Mouse (Mus musculus): Measurements from ENCODE around the gene Fgfr2. TPM values are rescaled to one million over a fixed set of nuclear protein-coding genes. Genes with fewer than 3 reads are reported as not detected.

The Fgfr2 gene
- polyA plus RNA-seq, 1 experiment from 2014 or later, result 20.3 TPM

DNA sequence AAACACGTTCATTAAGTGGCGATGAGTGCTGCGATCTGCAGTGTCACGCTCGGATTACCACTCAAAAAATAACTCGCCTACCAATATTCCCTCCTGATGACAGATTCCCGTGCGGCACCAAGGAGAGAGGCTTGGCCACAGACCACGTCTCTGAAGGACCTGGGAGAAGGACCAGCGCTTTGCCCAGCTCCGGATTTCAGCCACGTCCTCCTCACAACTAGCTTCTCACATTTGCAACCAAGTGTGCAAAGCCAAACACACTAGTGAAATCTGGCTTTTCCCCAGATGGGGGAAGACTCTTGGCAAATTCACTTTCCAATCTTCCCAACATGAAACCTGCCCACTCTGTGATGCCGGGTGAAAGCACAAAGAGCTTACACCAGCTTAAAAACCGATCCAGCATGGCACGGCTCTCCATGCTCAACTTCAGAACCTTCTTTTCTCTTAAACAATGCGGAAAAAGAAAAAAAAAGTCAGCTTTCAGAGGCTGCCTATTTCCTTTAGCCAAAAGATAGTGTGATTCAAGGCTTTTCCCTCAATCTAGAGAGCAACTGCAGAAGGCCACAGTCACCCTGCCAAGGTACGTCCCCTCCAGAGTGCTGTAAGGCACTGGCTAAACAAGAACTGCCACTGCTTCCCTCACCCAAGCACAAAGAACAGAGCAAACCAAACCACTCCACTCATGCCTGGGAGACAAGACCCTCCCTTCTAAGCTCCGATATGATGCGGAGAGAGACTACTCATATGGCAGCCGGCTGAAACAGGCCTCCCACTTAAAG, 2862.1 kb downstream of the Fgfr2 start:
- Histone ChIP-seq H3K27me3 (ENCODE audit: control insufficient read depth, insufficient read depth, low read length) (peaks cover 7% of the 10 kb centered on the region), H3K9ac (ENCODE audit: low read length) (no peak overlapping the region), H3K4me3 (ENCODE audit: low read length) (peak overlapping the region; percentile 22; the same call in 1 of the 2 replicates), H3K4me2 (ENCODE audit: low read depth, low read length) (peak overlapping the region; percentile 98; the same call in 1 of the 2 replicates), H3K9me3 (replicated peaks; ENCODE audit: control insufficient read depth, low read length) (no peaks in the 10 kb centered on the region), H3K27ac (ENCODE audit: low read length) (no peak overlapping the region), H3K4me1 (ENCODE audit: control insufficient read depth, insufficient read depth, low read length) (peaks cover 8% of the 10 kb centered on the region; the same call in 1 of the 2 replicates), H3K36me3 (ENCODE audit: control insufficient read depth, insufficient read depth) (no peaks in the 10 kb centered on the region)
- WGBS, result 69% methylated on average over 20 of the region's 20 CpGs
- no peak for ATAC-seq (replicated peaks; ENCODE audit: extremely low read depth, insufficient read depth, low FRiP score)

DNA sequence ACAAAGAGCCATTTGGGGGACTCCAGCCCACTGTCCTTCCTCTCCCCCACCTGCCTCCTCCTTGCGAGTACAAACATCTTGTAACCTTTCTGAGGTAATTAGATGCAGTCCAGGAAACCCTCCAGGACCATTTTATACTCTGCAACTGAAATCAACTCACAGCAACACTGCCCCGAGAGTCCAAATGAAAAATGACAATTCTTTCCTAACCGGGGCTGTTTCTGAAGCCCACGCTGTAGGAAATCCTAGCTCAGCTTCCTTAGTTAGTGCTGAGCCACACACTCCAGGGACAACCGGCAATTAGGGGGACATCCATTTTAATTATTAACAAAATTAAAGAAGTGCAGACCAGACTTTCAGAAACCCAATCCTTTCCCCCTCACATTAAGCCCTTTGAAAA, 2863.1 kb downstream of the Fgfr2 start:
- H3K4me2 ChIP-seq (ENCODE audit: low read depth, low read length), result peak overlapping the region; percentile 5; the same call in 1 of the 2 replicates

GRCm38 (mm10) chr7:130258704-130259295, 2864.3 kb downstream of the Fgfr2 start:
- Histone ChIP-seq H3K9ac (ENCODE audit: low read length) (no peak overlapping the region), H3K4me1 (ENCODE audit: control insufficient read depth, insufficient read depth, low read length) (no peaks in the 10 kb centered on the region)
- WGBS, result 33% methylated on average over 9 of the region's 9 CpGs

More for the DNA sequence above, 2863.1 kb downstream of the Fgfr2 start:
- no peak for ATAC-seq (replicated peaks; ENCODE audit: extremely low read depth, insufficient read depth, low FRiP score)
- Histone ChIP-seq H3K9ac (ENCODE audit: low read length) (no peak overlapping the region), H3K36me3 (ENCODE audit: control insufficient read depth, insufficient read depth) (no peaks in the 10 kb centered on the region), H3K27ac (ENCODE audit: low read length) (no peak overlapping the region), H3K27me3 (ENCODE audit: control insufficient read depth, insufficient read depth, low read length) (peaks cover 7% of the 10 kb centered on the region), H3K4me1 (ENCODE audit: control insufficient read depth, insufficient read depth, low read length) (peaks cover 8% of the 10 kb centered on the region; the same call in 1 of the 2 replicates), H3K4me3 (ENCODE audit: low read length) (no peak overlapping the region), H3K9me3 (replicated peaks; ENCODE audit: control insufficient read depth, low read length) (no peaks in the 10 kb centered on the region)
- 42% methylated on average over 5 of the region's 5 CpGs for WGBS

GRCm38 (mm10) chr7:130257991-130258703, 2865.0 kb downstream of the Fgfr2 start:
- Histone ChIP-seq H3K4me3 (ENCODE audit: low read length) (no peak overlapping the region), H3K4me2 (ENCODE audit: low read depth, low read length) (peak overlapping the region; percentile 26; the same call in 1 of the 2 replicates), H3K9me3 (replicated peaks; ENCODE audit: control insufficient read depth, low read length) (no peaks in the 10 kb centered on the region), H3K9ac (ENCODE audit: low read length) (no peak overlapping the region), H3K27ac (ENCODE audit: low read length) (no peak overlapping the region), H3K4me1 (ENCODE audit: control insufficient read depth, insufficient read depth, low read length) (no peaks in the 10 kb centered on the region), H3K36me3 (ENCODE audit: control insufficient read depth, insufficient read depth) (no peaks in the 10 kb centered on the region), H3K27me3 (ENCODE audit: control insufficient read depth, insufficient read depth, low read length) (no peaks in the 10 kb centered on the region)
- WGBS, result 55% methylated on average over 8 of the region's 8 CpGs
- no peak for ATAC-seq (replicated peaks; ENCODE audit: extremely low read depth, insufficient read depth, low FRiP score)

More at GRCm38 (mm10) chr7:130258704-130259295, 2864.3 kb downstream of the Fgfr2 start:
- no peaks in the 10 kb centered on the region for H3K9me3 ChIP-seq (replicated peaks; ENCODE audit: control insufficient read depth, low read length)
- no peak for ATAC-seq (replicated peaks; ENCODE audit: extremely low read depth, insufficient read depth, low FRiP score)
- H3K4me3 ChIP-seq (ENCODE audit: low read length), result no peak overlapping the region
- peak overlapping the region; percentile 26; the same call in 1 of the 2 replicates for H3K4me2 ChIP-seq (ENCODE audit: low read depth, low read length)
- H3K27me3 ChIP-seq (ENCODE audit: control insufficient read depth, insufficient read depth, low read length), result peaks cover 4% of the 10 kb centered on the region
- H3K27ac ChIP-seq (ENCODE audit: low read length), result no peak overlapping the region
- no peaks in the 10 kb centered on the region for H3K36me3 ChIP-seq (ENCODE audit: control insufficient read depth, insufficient read depth)

DNA sequence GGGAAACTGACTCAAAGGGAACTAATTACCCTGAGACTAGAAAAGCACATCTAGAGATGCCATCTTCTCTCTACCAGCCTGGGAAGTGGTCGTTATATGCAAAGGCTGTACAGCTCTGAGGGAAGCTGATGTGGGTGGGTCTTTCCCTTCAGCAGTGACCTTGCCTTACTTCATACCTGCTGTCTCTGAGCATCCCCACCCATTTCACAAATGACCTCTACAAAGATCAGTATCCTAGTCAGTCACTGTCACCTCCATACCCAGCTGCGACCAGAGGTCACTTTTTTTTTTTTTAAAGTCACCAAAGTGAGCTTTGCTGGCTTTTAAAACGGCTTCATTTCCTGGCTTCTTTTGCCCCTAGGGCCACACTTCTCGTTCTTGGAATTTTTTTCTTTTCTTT, 2869.9 kb downstream of the Fgfr2 start:
- Histone ChIP-seq H3K36me3 (ENCODE audit: control insufficient read depth, insufficient read depth) (no peaks in the 10 kb centered on the region), H3K4me2 (ENCODE audit: low read depth, low read length) (no peak overlapping the region), H3K9ac (ENCODE audit: low read length) (no peak overlapping the region), H3K9me3 (replicated peaks; ENCODE audit: control insufficient read depth, low read length) (no peaks in the 10 kb centered on the region), H3K4me3 (ENCODE audit: low read length) (no peak overlapping the region), H3K4me1 (ENCODE audit: control insufficient read depth, insufficient read depth, low read length) (no peaks in the 10 kb centered on the region; the same call in 1 of the 2 replicates), H3K27me3 (ENCODE audit: control insufficient read depth, insufficient read depth, low read length) (no peaks in the 10 kb centered on the region), H3K27ac (ENCODE audit: low read length) (no peak overlapping the region)
- 62% methylated on average over 4 of the region's 4 CpGs for WGBS
- no peak for ATAC-seq (replicated peaks; ENCODE audit: extremely low read depth, insufficient read depth, low FRiP score)

DNA sequence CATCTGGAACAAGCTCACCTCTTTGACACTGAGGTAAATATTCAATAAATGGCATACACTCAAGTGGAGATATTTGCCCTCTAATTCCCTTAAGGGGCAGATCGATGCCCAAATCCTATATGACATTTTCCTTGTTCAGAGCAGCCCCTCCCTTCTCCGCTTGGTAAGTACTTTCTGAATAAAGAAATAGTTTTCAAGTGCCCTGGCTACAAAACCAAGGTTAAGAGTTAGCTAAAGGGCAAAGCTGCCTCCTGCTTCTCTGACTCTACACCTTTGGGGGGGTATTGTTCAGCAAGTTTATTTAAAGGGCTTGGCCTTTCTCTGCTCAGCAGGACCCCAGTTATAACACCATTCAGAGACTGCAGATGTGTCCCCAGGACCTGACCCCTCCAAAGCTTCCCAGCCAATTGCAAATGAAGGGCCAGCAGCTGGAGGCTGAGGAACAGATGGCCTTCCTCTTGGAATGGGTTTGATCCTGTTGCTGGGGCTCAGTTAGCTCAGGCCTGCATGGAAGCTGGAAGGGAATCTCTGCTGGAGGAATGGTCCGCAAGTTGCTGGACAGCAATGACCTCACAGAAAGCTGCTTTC, 2871.1 kb downstream of the Fgfr2 start:
- Histone ChIP-seq H3K27me3 (ENCODE audit: control insufficient read depth, insufficient read depth, low read length) (no peaks in the 10 kb centered on the region), H3K36me3 (ENCODE audit: control insufficient read depth, insufficient read depth) (no peaks in the 10 kb centered on the region), H3K4me3 (ENCODE audit: low read length) (no peak overlapping the region), H3K9me3 (replicated peaks; ENCODE audit: control insufficient read depth, low read length) (no peaks in the 10 kb centered on the region), H3K4me1 (ENCODE audit: control insufficient read depth, insufficient read depth, low read length) (no peaks in the 10 kb centered on the region; the same call in 1 of the 2 replicates), H3K4me2 (ENCODE audit: low read depth, low read length) (no peak overlapping the region), H3K27ac (ENCODE audit: low read length) (no peak overlapping the region), H3K9ac (ENCODE audit: low read length) (no peak overlapping the region)
- ATAC-seq (replicated peaks; ENCODE audit: extremely low read depth, insufficient read depth, low FRiP score), result no peak
- 76% methylated on average over 3 of the region's 3 CpGs for WGBS

DNA sequence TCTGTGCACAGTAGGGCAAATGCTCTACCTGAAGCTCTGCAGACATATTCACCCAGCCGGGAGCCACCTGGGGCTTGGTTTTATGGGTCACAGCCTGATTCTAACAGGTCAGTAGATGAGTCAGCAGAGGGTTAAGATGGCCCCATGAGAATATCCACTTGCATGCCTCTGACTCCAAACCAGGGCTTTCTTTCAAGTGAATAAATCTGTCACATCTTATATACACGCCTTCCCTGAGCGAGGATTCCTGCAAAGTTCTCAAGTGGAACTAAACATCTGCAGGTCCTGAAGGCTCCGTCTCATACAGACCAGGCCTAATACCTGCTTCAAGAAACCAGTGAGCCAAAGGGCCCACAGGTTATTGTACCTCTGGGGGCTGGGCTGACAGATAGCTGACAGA, 2872.2 kb downstream of the Fgfr2 start:
- ATAC-seq (replicated peaks; ENCODE audit: extremely low read depth, insufficient read depth, low FRiP score), result no peak
- Histone ChIP-seq H3K4me2 (ENCODE audit: low read depth, low read length) (no peak overlapping the region), H3K9me3 (replicated peaks; ENCODE audit: control insufficient read depth, low read length) (no peaks in the 10 kb centered on the region), H3K9ac (ENCODE audit: low read length) (no peak overlapping the region), H3K4me1 (ENCODE audit: control insufficient read depth, insufficient read depth, low read length) (no peaks in the 10 kb centered on the region; the same call in 1 of the 2 replicates), H3K4me3 (ENCODE audit: low read length) (no peak overlapping the region), H3K36me3 (ENCODE audit: control insufficient read depth, insufficient read depth) (no peaks in the 10 kb centered on the region), H3K27me3 (ENCODE audit: control insufficient read depth, insufficient read depth, low read length) (no peaks in the 10 kb centered on the region), H3K27ac (ENCODE audit: low read length) (no peak overlapping the region)
- 65% methylated on average over 4 of the region's 4 CpGs for WGBS

DNA sequence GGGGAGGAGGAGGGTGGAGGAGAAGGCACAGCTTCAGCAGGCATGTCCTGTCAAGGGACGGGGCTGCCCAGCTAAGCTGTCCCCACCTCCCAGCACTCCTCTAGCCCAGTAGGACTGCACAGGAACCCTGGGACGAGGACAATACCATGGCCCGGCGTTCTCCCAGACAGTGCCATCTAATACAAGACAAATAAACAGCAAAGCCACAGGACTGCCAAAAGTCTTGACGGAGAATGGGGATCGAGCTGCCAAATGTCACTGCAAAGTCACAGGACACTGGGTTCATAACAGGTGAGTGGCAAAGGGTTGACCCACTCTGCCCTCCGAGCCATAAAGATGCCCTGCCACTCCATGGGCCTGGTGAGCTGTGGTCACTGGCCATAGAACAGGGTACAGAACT, 2874.7 kb downstream of the Fgfr2 start:
- WGBS, result 60% methylated on average over 7 of the region's 7 CpGs
- Histone ChIP-seq H3K9ac (ENCODE audit: low read length) (no peak overlapping the region), H3K9me3 (replicated peaks; ENCODE audit: control insufficient read depth, low read length) (no peaks in the 10 kb centered on the region), H3K27ac (ENCODE audit: low read length) (no peak overlapping the region), H3K27me3 (ENCODE audit: control insufficient read depth, insufficient read depth, low read length) (no peaks in the 10 kb centered on the region), H3K4me3 (ENCODE audit: low read length) (no peak overlapping the region), H3K36me3 (ENCODE audit: control insufficient read depth, insufficient read depth) (no peaks in the 10 kb centered on the region), H3K4me2 (ENCODE audit: low read depth, low read length) (no peak overlapping the region), H3K4me1 (ENCODE audit: control insufficient read depth, insufficient read depth, low read length) (no peaks in the 10 kb centered on the region; the same call in 1 of the 2 replicates)
- no peak for ATAC-seq (replicated peaks; ENCODE audit: extremely low read depth, insufficient read depth, low FRiP score)
